ENCODE assay signal across 7 mouse cellular contexts in the genomic region with DNA sequence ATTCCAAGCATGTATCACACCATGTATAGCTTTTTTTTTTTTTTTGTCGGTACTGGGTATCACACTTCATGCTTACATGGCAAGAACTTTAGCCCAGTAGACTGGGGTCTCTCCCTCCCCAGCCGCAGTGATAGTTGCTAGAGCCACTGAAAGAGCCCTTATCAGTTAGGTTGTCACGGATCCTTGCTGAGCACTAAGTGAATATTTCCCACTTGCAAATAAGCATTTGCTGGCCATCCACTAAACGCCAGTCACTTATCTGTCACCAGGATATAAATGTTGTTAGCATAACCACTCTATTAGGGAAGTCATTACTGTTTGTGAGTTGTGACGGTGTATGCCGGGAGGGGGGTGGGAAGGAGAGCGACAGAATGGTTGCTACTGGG. TPM values are rescaled to one million over a fixed set of nuclear protein-coding genes. Genes with fewer than 3 reads are reported as not detected.
A peak's percentile ranks its signal among the peaks of the same experiment; 100 is the strongest.
DNase-seq lines count a peak whose midpoint lies in the region; ATAC-seq and TF ChIP-seq lines count a peak whose summit lies in the region.

No protein-coding gene starts in this region.

- H3K4me3 ChIP-seq in CH12.LX (replicated peaks in 1 of 3; ENCODE audit: low read depth in 2 of 3, low read length in 2 of 3, poor library complexity in 1 of 3) (peak overlapping the region; percentile 45 to 98 (median 59)), ES-Bruce4 (ENCODE audit: low read depth, low read length) (peak overlapping the region; percentile 78), myocyte (peak overlapping the region; percentile 90)
- peak overlapping the region; percentile 93 for H3K4me3 ChIP-seq in forebrain, embryonic 13.5 days
- H3K4me3 ChIP-seq in limb, embryonic 11.5 days (ENCODE audit: low read depth, low read length): peak overlapping the region; percentile 67

- H3K79me2 ChIP-seq in CH12.LX (replicated peaks; ENCODE audit: control insufficient read depth, extremely low read depth, insufficient read depth, poor library complexity, severe bottlenecking) (peaks cover 39% of the 10 kb centered on the region), myocyte (ENCODE audit: control insufficient read depth, insufficient read depth) (peaks cover 42% of the 10 kb centered on the region)

- TF ChIP-seq POLR2A in CH12.LX (IDR thresholded peaks at IDR 0.05; ENCODE audit: low read depth, low read length) (no peak), ES-Bruce4 (IDR thresholded peaks at IDR 0.05; ENCODE audit: insufficient read depth, low read length) (no peak), myocyte (IDR thresholded peaks at IDR 0.05; ENCODE audit: insufficient read length, low read depth) (no peak)

- H3K4me2 ChIP-seq in CH12.LX (ENCODE audit: insufficient read depth, low read depth, poor library complexity, severe bottlenecking) (peak overlapping the region; percentile 50), myocyte (ENCODE audit: low read depth) (peak overlapping the region; percentile 100)
- H3K4me2 ChIP-seq in forebrain, embryonic 13.5 days: peak overlapping the region; percentile 95
- H3K4me2 ChIP-seq in limb, embryonic 11.5 days (ENCODE audit: low read depth, severe bottlenecking): peak overlapping the region; percentile 84

- H3K9me3 ChIP-seq in CH12.LX (replicated peaks; ENCODE audit: low read length) (no peaks in the 10 kb centered on the region), ES-Bruce4 (replicated peaks; ENCODE audit: control insufficient read depth, insufficient read depth, low read length, poor library complexity, severe bottlenecking) (no peaks in the 10 kb centered on the region)
- H3K9me3 ChIP-seq in forebrain, embryonic 13.5 days (replicated peaks): no peaks in the 10 kb centered on the region
- no peaks in the 10 kb centered on the region for H3K9me3 ChIP-seq in limb, embryonic 11.5 days (ENCODE audit: control insufficient read depth, low read length)

- TF ChIP-seq EP300 in CH12.LX (IDR thresholded peaks at IDR 0.05; ENCODE audit: low read length): no peak
- no peak for TF ChIP-seq EP300 in ES-Bruce4 (IDR thresholded peaks at IDR 0.05; ENCODE audit: insufficient read depth, low read depth, low read length)

- TF ChIP-seq RAD21 in CH12.LX (IDR thresholded peaks at IDR 0.05; ENCODE audit: low read depth, low read length): no peak

- peaks cover 3% of the 10 kb centered on the region for H3K27me3 ChIP-seq in CH12.LX (replicated peaks)
- H3K27me3 ChIP-seq in ES-Bruce4 (ENCODE audit: control insufficient read depth, insufficient read depth, low read length, poor library complexity, severe bottlenecking): no peaks in the 10 kb centered on the region; the same call in 1 of the 2 replicates
- H3K27me3 ChIP-seq in forebrain, embryonic 13.5 days: peaks cover 11% of the 10 kb centered on the region
- H3K27me3 ChIP-seq in limb, embryonic 11.5 days (ENCODE audit: control insufficient read depth, insufficient read depth, low read length): no peaks in the 10 kb centered on the region
- H3K27me3 ChIP-seq in myocyte (ENCODE audit: control insufficient read depth, insufficient read depth, insufficient read length): peaks cover 6% of the 10 kb centered on the region

- in situ Hi-C loops in CH12.LX (cut with MboI; ENCODE audit: low pct_ligation_motif_present, low pct_unique_long_range_greater_than_20kb, low sequenced_read_pairs): loop anchor here (25.0 kb wide), 1 partner anchor 547 kb away; no protein-coding TSS in a partner anchor

- WGBS in forebrain, embryonic 13.5 days: 9% methylated on average over 7 of the region's 7 CpGs
- WGBS in limb, embryonic 11.5 days: 9% methylated on average over 7 of the region's 7 CpGs

- peak; percentile 36 for ATAC-seq in forebrain, embryonic 13.5 days
- ATAC-seq in limb, embryonic 11.5 days (ENCODE audit: insufficient number of reproducible peaks, low FRiP score, low TSS enrichment, low read depth): peak; percentile 37

- no peak for DNase-seq in CH12.LX (ENCODE audit: extremely low read depth)
- DNase-seq in limb, embryonic 11.5 days (ENCODE audit: low spot score): no peak
- no peak for DNase-seq in spleen, adult 12 weeks (ENCODE audit: low spot score)
- no peak for DNase-seq in gastrocnemius, postnatal 36 days

- intact Hi-C loops in gastrocnemius, postnatal 36 days (cut with DNase I): no loop called here

- no peak for TF ChIP-seq CTCF in CH12.LX (conservative IDR thresholded peaks at IDR 0.05 in 1 of 2, IDR thresholded peaks at IDR 0.05 in 1 of 2; ENCODE audit: low read depth in 2 of 2, low read length in 2 of 2)
- TF ChIP-seq CTCF in ES-Bruce4 (IDR thresholded peaks at IDR 0.05; ENCODE audit: low read depth, low read length): no peak

- H3ac ChIP-seq in myocyte (ENCODE audit: control insufficient read depth, insufficient read length): peak overlapping the region; percentile 52

- peak overlapping the region; percentile 46; the same call in 1 of the 2 replicates for H3K9ac ChIP-seq in CH12.LX (ENCODE audit: insufficient read depth, low read depth)
- 0 out of 2 replicates have a peak overlapping the region, but pooled peaks have one; percentile 92 for H3K9ac ChIP-seq in ES-Bruce4 (ENCODE audit: low read depth, poor library complexity, severe bottlenecking)
- peak overlapping the region; percentile 91 for H3K9ac ChIP-seq in forebrain, embryonic 13.5 days
- H3K9ac ChIP-seq in limb, embryonic 11.5 days (ENCODE audit: low read length): peak overlapping the region; percentile 90

- H3K4me1 ChIP-seq in CH12.LX (ENCODE audit: control insufficient read depth in 1 of 2, insufficient read depth in 2 of 2): peaks cover 5 to 19% of the 10 kb centered on the region in 2 experiments; a peak in 3 of 4 replicates
- peaks cover 3% of the 10 kb centered on the region for H3K4me1 ChIP-seq in ES-Bruce4 (ENCODE audit: control insufficient read depth, insufficient read depth, low read length)
- H3K4me1 ChIP-seq in forebrain, embryonic 13.5 days: peaks cover 18% of the 10 kb centered on the region
- peaks cover 3% of the 10 kb centered on the region; the same call in 1 of the 2 replicates for H3K4me1 ChIP-seq in limb, embryonic 11.5 days (ENCODE audit: control insufficient read depth, insufficient read depth, low read length)

- dilution Hi-C loops in CH12.LX (cut with MboI; ENCODE audit: extremely low pct_ligation_motif_present, extremely low pct_unique_long_range_greater_than_20kb, low sequenced_read_pairs): no loop called here

- H3K27ac ChIP-seq in CH12.LX (ENCODE audit: insufficient read depth, low read depth) (no peak overlapping the region), ES-Bruce4 (ENCODE audit: insufficient read depth, low read length) (no peak overlapping the region)
- H3K27ac ChIP-seq in forebrain, embryonic 13.5 days: peak overlapping the region; percentile 48
- H3K27ac ChIP-seq in limb, embryonic 11.5 days (replicated peaks; ENCODE audit: low read depth, low read length): no peak overlapping the region; the same call in 1 of the 2 replicates

- peaks cover 10 to 28% of the 10 kb centered on the region in 2 experiments for H3K36me3 ChIP-seq in CH12.LX (replicated peaks in 1 of 2; ENCODE audit: control insufficient read depth in 1 of 2, insufficient read depth in 1 of 2, low read length in 1 of 2)
- H3K36me3 ChIP-seq in ES-Bruce4 (ENCODE audit: control insufficient read depth, insufficient read depth, low read length, poor library complexity, severe bottlenecking): peaks cover 24% of the 10 kb centered on the region
- peaks cover 9% of the 10 kb centered on the region for H3K36me3 ChIP-seq in forebrain, embryonic 13.5 days (ENCODE audit: poor library complexity, severe bottlenecking)
- no peaks in the 10 kb centered on the region; the same call in 1 of the 2 replicates for H3K36me3 ChIP-seq in limb, embryonic 11.5 days (ENCODE audit: control insufficient read depth, insufficient read depth, low read length)
- H3K36me3 ChIP-seq in myocyte (ENCODE audit: control insufficient read depth, insufficient read depth): peaks cover 8% of the 10 kb centered on the region

TF ChIP-seq in CH12.LX, 34 proteins besides CTCF, POLR2A, EP300 and RAD21 (continues in another document):
- TF ChIP-seq ZMIZ1 (IDR thresholded peaks at IDR 0.05; ENCODE audit: low read depth, low read length) (no peak), UBTF (IDR thresholded peaks at IDR 0.05; ENCODE audit: low read depth, low read length) (no peak), NELFE (IDR thresholded peaks at IDR 0.05; ENCODE audit: low read depth, low read length) (no peak), ZKSCAN1 (IDR thresholded peaks at IDR 0.05; ENCODE audit: borderline replicate concordance, low read depth, low read length) (no peak), MAZ (IDR thresholded peaks at IDR 0.05; ENCODE audit: low read depth, low read length) (no peak), BHLHE40 (IDR thresholded peaks at IDR 0.05; ENCODE audit: low read depth, low read length) (no peak)

TF ChIP-seq in myocyte, 11 proteins besides CTCF, POLR2A, EP300 and RAD21 (continues in another document):
- no peak for TF ChIP-seq E2F4 (IDR thresholded peaks at IDR 0.05; ENCODE audit: insufficient read depth)
- no peak for TF ChIP-seq CEBPB (IDR thresholded peaks at IDR 0.05; ENCODE audit: insufficient read depth, poor library complexity, severe bottlenecking)
- TF ChIP-seq USF1 (IDR thresholded peaks at IDR 0.05; ENCODE audit: low read depth): no peak
- no peak for TF ChIP-seq MYOG (IDR thresholded peaks at IDR 0.05; ENCODE audit: control insufficient read depth in 1 of 3, insufficient read depth in 1 of 3, insufficient read length in 2 of 3, low read depth in 2 of 3)
- TF ChIP-seq REST (IDR thresholded peaks at IDR 0.05; ENCODE audit: insufficient read depth, insufficient read length): no peak
- TF ChIP-seq SRF (IDR thresholded peaks at IDR 0.05; ENCODE audit: control insufficient read depth, insufficient read length, low read depth): no peak

RNA-seq across cellular contexts. Expression of gene Strap, which starts 0.4 kb away (rescaled TPM):
- total RNA-seq in CH12.LX (2012; rRNA removed): 109 and 129 TPM in 2 replicates
- 291 and 318 TPM in 2 replicates for total RNA-seq in CH12.LX (2014; rRNA removed)
- 233 and 245 TPM in 2 replicates for polyA plus RNA-seq in CH12.LX (2012; ENCODE audit: insufficient read length, low read depth)
- polyA plus RNA-seq in ES-Bruce4 (2011; ENCODE audit: insufficient read depth, insufficient read length, low read depth, missing spikeins): 115 and 117 TPM in 2 replicates
- 194 and 206 TPM in 2 replicates for polyA plus RNA-seq in forebrain, embryonic 13.5 days (2015; fragmentation: Nextera tagmentation; extraction: Ambion mirVana)
- polyA plus RNA-seq in limb, embryonic 11.5 days (2014; fragmentation: Nextera tagmentation; extraction: Ambion mirVana): 244 and 246 TPM in 2 replicates
- 87.9 TPM for polyA plus RNA-seq in myocyte (2012; fragmentation: generic; extraction: Trizol)
- total RNA-seq in gastrocnemius, postnatal 36 days (2021): 10 to 100 TPM; 70.8 to 77.0 TPM

RNA-seq across cellular contexts. Expression of gene Dera, which starts 19.9 kb away (rescaled TPM):
- total RNA-seq in CH12.LX (2012; rRNA removed) (59.5 and 60.1 TPM in 2 replicates), CH12.LX (2014; rRNA removed) (73.4 and 78.0 TPM in 2 replicates)
- polyA plus RNA-seq in CH12.LX (2012; ENCODE audit: insufficient read length, low read depth) (56.5 and 80.6 TPM in 2 replicates), ES-Bruce4 (2011; ENCODE audit: insufficient read depth, insufficient read length, low read depth, missing spikeins) (41.4 and 41.5 TPM in 2 replicates), myocyte (2012; fragmentation: generic; extraction: Trizol) (17.5 TPM)
- polyA plus RNA-seq in forebrain, embryonic 13.5 days (2015; fragmentation: Nextera tagmentation; extraction: Ambion mirVana): 19.0 and 20.1 TPM in 2 replicates
- polyA plus RNA-seq in limb, embryonic 11.5 days (2014; fragmentation: Nextera tagmentation; extraction: Ambion mirVana): 68.8 and 75.2 TPM in 2 replicates
- 10 to 100 TPM in 1 of 2 experiments, 1 to 10 TPM in 1; 9.8 to 11.7 TPM for total RNA-seq in gastrocnemius, postnatal 36 days (2021)

Comparison
In these comparisons a context has a peak if more than half of its experiments do, and no peak if none do; other contexts are left out.
1. H3K4me2 ChIP-seq: peak in every context shown above with its lines; median percentile 100 in myocyte; 95 in forebrain, embryonic 13.5 days; 84 in limb, embryonic 11.5 days; 50 in CH12.LX.